Mouse (Mus musculus): ENCODE measurements at regions not wholly inside any gene's neighbourhood (a gene's known extent, or its start where the extent isn't known, plus 50 kb on each side); places are given as distances from the start of the nearest gene placed in this dataset.

GRCm38 (mm10) chr8:80262911-80263310 is 205.1 kb upstream of the Hhip start:
- no peak for DNase-seq (ENCODE audit: low spot score)

DNA sequence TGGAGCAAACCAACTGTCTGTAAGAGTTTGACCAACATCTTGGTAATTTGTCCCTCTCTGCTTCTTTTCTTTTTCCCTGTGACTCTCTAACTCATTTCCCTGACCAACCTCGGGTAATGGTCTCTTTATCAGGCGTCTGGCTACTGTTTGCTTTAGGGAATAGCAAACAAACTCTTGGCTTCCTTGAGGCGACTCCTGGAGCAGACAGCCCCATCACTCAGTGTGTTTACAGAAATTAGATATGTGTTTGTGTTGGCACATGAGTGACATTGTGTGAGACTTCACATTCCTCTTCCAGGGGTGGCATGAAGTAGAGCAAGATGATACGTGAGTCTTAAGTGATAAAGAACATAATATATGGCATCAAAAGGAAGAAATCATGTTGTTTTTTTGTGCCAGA is 195.7 kb upstream of the Hhip start:
- no peak for DNase-seq (ENCODE audit: low spot score)

- DNase-seq (ENCODE audit: low spot score) = no peak
Observed at GRCm38 (mm10) chr8:80251595-80251994, 193.8 kb upstream of the Hhip start.

GRCm38 (mm10) chr8:80250305-80251161 is 192.7 kb upstream of the Hhip start:
- no peak for DNase-seq (ENCODE audit: low spot score)

DNA sequence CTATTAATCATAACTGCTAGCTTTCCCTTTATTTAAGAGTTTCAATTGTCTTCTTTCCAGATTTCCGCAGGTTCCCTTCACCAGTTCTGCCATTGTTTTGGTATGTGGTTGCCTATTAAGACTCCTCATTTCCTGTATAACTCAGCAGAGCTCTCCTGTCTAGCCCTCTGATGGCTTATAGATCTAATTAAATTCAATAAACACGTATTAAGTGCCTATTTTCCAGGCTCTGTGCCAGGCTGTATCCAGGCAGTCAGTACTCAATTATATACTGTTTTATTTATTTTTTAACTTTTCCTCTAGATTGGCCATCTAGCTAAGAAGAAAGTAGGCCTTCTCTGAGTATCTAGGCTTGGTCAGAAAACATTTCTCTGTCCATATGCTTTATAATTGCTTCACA is 192.0 kb upstream of the Hhip start:
- no peak for DNase-seq (ENCODE audit: low spot score)

- DNase-seq (ENCODE audit: low spot score) = no peak
Observed at GRCm38 (mm10) chr8:80239879-80240278, 182.1 kb upstream of the Hhip start.

GRCm38 (mm10) chr8:80210361-80210760 is 152.6 kb upstream of the Hhip start:
- DNase-seq (ENCODE audit: low spot score) = no peak

DNA sequence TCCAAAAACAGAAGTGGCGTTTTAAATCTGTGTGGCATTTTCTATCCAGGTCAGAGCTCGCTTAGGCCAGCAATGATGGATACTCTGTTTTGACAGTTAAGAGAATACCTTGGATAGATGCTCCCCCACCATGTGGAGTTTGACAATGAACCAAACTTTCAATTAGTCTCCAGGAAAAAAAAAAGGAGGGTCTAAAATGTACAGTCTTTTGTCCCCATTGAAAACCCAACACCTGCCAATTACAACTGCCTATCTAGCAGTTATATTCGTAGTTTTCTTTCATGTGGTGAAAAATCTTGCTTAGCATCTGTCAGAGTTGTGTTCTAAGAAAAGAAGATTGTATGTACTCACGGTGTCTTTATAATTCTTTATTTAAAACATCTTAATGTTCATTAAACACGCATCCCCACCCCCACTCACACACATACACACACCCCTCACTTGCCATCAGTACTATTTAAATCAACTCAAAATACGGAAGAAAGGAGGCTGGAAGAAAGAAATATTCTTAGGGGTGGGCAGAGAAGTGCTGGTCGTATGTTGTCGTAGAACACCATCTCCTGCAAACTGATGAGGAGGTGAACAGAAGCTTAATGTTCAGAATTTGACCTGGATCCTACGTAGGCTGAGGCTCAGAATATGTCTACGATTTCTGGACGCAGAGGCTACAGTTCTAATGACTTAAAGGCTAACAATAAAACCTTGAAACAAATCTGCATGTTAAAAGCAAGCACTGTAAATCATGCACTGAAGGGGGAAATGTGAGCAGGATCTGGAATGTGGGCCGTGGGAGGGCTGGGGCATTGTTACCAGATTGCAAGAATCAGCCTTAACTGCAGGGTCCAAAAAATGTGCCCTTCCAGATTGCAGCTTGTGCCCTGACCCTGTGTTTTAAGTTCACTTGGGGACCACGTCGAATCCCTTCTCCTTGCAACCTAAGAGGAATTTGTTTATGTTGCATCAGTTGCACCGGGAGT is 147.2 kb upstream of the Hhip start:
- no peak for DNase-seq (ENCODE audit: low spot score)

DNA sequence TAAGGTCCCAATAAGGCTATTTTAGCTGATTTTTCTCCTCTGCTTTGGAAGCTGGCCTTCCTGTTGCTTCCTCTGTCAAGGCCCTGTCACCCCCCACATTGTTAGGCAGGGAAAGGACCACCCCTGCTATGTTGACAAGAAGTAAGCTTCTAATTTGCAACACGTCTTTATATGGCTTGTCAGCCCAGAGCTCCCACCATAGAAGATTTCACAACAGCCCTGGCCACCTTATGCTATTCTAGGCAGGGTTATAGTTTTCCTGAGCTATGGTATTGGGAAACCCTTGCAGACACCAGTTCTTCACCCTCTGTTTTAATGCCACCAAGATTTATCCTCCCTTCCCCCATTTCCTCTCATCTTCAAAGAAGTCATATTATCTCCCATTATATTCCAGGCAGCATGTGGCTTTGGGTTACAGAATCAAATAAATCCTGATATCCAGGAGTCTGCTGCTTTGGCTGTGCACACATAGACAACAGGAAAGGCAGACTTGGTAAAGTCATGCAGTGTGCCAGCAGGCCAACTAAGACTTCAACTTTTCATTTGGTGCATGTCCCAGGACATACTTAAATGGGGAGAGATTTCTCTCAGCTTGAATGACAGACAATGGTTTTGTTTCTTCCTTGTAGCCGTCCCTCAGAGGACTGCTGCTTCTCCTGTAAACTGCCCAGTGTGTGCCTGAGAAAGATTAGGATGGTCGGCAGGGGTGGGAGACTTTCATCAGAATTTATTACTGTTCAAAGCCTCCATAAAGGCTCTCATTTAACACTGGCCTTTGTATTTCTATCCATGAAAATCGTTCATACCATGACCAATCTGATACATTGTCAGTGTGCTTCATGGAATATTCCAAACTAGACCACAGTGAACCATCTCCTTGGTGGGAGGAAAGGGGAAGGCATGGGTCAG is 146.2 kb upstream of the Hhip start:
- no peak for DNase-seq (ENCODE audit: low spot score)

DNA sequence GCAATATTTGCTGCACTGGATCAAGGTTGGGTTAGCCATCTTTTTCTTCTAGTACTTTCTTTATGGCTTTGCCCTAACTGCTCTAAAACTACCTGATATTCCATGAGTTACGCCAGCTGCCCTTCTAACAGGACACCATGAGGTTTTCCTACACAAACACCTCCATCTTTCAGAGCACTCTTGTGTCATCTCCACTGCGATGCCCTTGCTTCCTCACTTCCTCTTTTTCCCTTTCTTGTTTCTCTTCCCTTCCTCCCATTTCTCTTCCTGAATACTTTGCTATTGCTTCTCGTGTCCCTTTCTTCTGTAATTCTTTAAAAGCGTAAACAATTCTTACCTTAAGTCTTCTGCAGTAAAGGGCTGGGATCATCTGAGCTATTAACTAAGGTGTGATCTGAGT is 139.9 kb upstream of the Hhip start:
- DNase-seq (ENCODE audit: low spot score) = no peak

DNA sequence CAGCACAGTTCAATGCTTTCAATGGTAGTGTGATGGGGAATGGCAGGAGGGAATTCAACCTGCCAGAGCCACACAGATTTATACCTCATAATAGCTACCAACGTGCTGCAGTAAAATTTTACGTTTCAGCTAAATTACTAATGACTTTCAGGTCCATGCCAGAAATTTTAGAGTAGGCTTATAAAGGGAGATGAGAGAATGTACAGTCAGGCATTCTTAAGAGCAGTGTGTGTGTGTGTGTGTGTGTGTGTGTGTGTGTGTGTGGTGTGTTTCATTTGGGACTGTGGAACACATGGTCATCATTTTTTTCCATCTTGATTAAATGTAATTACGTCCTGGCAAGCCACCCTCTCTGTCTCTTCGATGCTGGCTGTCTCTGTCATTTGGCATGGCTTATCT is 132.7 kb upstream of the Hhip start:
- DNase-seq (ENCODE audit: low spot score) = no peak

DNA sequence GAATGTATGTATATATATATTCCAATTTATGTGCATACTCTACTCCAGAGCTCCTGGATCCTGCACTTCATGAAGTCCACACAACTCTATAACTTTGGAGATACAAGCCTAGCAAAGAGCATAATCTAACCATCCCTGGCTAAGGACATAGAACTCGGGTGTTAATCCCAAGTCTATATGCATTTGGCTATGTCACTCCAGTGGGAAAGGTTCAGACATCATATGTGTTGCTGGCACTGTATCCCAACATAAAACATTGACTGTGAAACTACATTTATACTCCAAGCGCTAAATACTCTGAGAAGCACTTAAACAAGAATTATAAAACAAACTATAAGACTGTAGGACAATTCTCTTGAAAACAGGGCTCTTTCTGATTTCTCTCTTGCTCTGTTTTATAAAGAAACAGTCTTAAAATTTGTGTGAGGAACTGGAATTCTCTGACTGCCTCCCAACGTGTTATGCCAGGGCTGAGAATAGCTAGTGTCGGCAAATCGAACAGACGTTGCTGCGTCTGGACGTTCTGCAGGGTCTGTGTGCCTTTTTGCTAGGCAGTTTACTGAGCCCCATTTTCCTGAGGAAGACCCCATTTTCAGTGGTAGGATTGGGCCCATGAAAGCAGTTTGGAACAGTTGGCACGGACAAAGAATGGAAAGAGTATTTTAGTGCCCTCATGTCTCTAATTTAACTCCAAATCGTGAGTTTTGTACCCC is 132.1 kb upstream of the Hhip start:
- no peak for DNase-seq (ENCODE audit: low spot score)

DNA sequence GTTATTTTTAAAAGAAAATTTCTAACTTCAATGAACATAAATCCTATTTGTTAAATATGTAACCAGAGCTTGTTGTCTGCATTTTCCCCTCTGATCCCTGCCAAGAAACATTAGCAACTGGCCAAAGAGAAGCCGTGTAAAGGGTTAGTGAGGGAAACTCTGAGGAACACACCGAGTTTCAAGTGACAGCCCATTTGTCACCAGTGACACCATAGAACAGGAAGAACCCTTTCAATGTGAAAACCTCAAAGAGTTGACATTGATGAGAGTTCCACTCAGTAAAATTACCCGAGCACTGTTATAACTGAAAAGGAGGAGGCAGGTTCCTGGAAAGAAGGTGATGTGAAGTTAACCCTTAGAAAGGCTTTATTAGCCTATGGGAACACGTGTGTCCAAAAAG is 127.5 kb upstream of the Hhip start:
- no peak for DNase-seq (ENCODE audit: low spot score)

DNA sequence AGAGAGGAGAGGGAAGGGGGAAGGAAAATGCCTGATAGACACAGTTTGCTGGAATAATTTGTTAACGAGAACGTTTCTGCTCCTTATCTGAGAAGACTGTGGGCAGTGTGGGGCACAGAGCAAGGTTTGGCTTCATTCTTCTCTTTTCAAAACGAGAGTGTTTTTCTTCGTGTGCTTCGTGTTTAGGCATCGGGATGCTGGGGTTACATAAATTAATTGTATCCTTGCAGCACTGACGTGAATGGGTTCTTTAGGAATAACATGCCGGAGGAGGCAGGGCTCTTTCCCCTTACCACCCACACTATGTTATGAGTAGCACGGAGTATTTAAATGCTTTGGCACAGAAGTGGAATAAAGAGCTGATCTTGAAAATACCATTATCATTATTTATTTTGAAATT is 110.9 kb upstream of the Hhip start:
- no peak for DNase-seq (ENCODE audit: low spot score)

DNA sequence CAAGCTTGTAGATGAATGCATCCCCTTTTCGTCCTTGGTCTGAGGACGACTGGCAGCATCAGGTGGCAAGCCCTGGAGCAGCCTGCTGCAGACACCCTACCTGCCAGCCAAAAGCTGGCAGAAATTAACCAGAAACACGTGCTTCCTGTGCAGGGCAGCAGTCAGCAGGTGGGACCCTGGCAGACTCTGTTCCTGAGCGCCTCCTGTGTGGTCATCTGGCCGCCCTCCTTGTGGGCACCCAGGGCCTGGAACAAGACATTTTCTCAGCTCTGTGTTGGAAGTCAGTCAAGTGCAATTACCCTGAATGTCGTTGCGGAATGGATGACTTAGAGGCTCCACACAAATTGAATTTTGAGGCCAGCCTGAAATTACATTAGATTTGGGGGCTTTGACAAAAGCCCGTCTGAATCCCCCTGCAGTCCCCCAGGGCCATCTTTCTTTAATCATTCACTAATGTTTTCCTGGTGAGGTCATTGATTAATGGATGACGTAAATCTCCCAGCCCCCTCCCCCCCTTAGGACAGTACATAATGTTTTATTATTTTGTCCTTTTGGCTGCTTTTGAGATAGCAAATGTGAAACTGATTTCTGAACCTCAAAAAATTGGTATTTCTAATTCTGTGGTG is 91.8 kb upstream of the Hhip start:
- DNase-seq (ENCODE audit: low spot score) = no peak

- no peak for DNase-seq (ENCODE audit: low spot score)
Observed at GRCm38 (mm10) chr8:80147929-80148328, 90.1 kb upstream of the Hhip start.

GRCm38 (mm10) chr8:80138481-80138880 is 80.7 kb upstream of the Hhip start:
- no peak for DNase-seq (ENCODE audit: low spot score)

GRCm38 (mm10) chr8:80120378-80120965 is 62.7 kb upstream of the Hhip start:
- DNase-seq (ENCODE audit: low spot score) = no peak

DNA sequence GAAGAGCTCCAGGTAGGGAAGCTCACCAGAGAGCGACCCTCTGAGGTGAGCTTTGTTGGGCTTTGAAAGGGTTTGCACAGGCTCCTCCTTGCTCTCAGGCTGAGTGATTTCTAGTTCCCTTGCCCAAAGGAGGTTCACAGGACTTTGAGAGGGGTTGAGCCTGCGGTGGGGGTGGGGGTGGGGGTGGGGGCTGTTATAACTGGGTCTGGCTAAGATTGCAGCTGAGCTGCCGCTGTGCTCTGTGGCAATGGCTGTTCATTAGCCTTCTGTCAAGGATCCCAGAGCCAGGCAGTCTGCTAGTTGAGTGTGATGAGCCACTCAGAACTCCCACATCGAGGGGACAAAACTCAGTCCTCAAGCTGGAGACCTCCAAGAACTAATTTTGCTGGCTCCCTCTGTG is 59.5 kb upstream of the Hhip start:
- DNase-seq (ENCODE audit: low spot score) = no peak

Measured in ovary, postnatal 14 days (tissue).